Mouse (Mus musculus) liver, adult 2 months (tissue): Measurements from ENCODE around the gene Gga2.

ENCODE experiments used
- CTCF ChIP-seq: fragments of 200-500 bp; IDR thresholded peaks from 2 replicates; pipeline ENCODE4 v1.5.1; 2011; ENCODE audit warnings: low read depth, low read length, control low read depth
- POLR2A ChIP-seq: fragments of 200-500 bp; IDR thresholded peaks from 2 replicates; pipeline ENCODE4 v1.6.1; 2011; ENCODE audit warnings: low read length, control low read depth; ENCODE audit not compliant: insufficient read depth; ENCODE audit errors: extremely low read depth

DNA sequence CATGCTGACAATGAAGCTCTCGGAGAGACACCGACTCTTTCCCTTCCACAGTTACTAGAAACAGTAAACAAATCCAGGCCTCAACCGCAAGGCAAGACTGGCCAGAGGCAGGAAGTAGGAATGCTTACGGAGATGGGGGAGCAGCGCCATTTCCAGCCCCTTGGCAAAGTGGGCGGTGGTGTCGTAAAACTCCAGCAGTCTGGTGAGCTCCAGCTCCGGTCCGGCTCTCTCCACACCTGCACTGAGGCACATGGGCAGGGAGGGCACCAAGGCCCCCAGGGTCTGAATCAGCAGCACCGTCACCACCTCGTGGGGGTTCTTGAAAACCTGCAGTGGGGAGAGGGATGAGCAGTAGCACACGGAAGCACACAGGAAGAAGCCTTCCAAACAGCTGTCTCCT lies 65.2 kb downstream of the Gga2 start:
- TF ChIP-seq POLR2A (no peak), CTCF (no peak)
